Mouse (Mus musculus): ENCODE measurements around the gene Hcrtr1. TPM values are rescaled to one million over a fixed set of nuclear protein-coding genes. Genes with fewer than 3 reads are reported as not detected.

The Hcrtr1 gene
- polyA plus RNA-seq, 1 experiment: 0.66 TPM

DNA sequence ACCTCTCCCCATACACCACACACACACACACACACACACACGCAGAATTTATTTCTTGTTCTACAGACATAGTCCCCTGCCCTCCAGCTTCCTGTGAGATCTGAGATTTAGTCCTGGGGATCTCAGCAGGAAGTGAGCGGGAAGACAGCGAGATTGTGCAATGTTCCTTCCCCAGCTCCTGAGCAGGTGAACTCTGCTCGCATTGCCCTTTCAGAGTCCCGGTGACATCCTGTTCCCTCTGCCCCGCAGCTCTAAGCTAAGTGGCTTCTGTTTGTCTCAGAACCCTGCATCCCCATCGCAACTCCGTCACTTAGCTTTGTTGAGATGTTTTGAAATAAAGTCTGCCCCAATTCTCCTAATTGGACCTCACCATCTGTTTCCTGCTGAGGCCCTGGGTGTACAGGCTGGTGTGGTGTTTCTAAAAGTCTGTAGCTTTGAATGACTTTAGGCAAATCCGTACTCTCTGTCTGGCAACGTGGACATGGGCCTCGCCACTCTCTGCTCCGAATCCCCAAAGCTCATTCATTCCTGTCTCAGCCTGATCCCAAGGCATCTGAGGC lies 17.7 kb upstream of the Hcrtr1 start:
- H3K4me1 ChIP-seq (ENCODE audit: control insufficient read depth, insufficient read depth, low read length): no peaks in the 10 kb centered on the region
- WGBS: 54% methylated on average over 12 of the region's 12 CpGs
- no peak for DNase-seq
- TF ChIP-seq CTCF (IDR thresholded peaks at IDR 0.05; ENCODE audit: insufficient read depth, low read length): no peak
- no peak for TF ChIP-seq POLR2A (IDR thresholded peaks at IDR 0.05; ENCODE audit: borderline replicate concordance, extremely low read depth, low read depth, low read length)
- H3K4me3 ChIP-seq (replicated peaks; ENCODE audit: extremely low read depth, low read depth, low read length): no peak overlapping the region

DNA sequence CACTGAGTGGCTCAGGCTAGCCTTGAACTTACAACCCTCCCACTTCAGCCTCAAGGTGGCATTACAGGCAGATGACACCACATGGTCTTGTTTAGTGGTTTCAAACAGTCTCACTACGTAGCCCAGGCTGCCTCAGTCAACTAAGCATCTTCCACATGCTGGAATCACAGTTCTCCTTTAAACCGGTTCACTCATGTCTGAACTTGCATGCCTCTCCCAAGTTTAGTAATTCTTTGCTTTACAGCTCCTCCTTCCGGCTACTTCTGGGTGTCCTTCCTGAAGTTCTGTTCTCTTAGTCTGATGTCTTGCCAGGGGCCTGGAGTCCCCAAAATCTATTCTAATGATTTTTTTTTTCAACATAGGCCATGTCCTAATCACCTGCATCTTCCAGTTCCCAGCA lies 15.1 kb upstream of the Hcrtr1 start:
- Histone ChIP-seq H3K4me1 (ENCODE audit: control insufficient read depth, insufficient read depth, low read length) (no peaks in the 10 kb centered on the region), H3K4me3 (replicated peaks; ENCODE audit: extremely low read depth, low read depth, low read length) (no peak overlapping the region)
- TF ChIP-seq POLR2A (IDR thresholded peaks at IDR 0.05; ENCODE audit: borderline replicate concordance, extremely low read depth, low read depth, low read length): no peak
- TF ChIP-seq CTCF (IDR thresholded peaks at IDR 0.05; ENCODE audit: insufficient read depth, low read length): no peak
- DNase-seq: no peak
- 77% methylated on average over 3 of the region's 3 CpGs for WGBS

DNA sequence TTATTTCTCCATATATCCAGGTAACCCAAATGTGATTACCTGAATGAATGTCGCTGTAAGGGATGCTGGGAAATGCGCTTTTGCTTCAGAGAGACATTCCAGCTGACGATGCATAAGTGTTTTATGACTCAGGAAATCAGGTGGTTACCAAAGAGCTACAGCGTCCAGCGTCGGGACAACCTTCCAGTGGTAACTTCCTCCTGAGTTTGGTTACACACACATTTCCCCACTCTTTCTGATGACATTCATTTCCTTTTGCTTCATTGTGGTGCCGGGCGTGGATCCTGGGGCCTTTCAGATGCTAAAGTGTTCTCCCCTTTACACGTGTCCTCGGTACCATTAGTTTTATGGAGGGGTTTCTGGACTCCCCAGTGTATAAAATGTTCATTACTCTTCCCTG lies 9.2 kb upstream of the Hcrtr1 start:
- Histone ChIP-seq H3K4me1 (ENCODE audit: control insufficient read depth, insufficient read depth, low read length) (no peaks in the 10 kb centered on the region), H3K4me3 (replicated peaks; ENCODE audit: extremely low read depth, low read depth, low read length) (no peak overlapping the region)
- DNase-seq: no peak
- 39% methylated on average over 10 of the region's 10 CpGs for WGBS
- no peak for TF ChIP-seq POLR2A (IDR thresholded peaks at IDR 0.05; ENCODE audit: borderline replicate concordance, extremely low read depth, low read depth, low read length)
- TF ChIP-seq CTCF (IDR thresholded peaks at IDR 0.05; ENCODE audit: insufficient read depth, low read length): no peak

DNA sequence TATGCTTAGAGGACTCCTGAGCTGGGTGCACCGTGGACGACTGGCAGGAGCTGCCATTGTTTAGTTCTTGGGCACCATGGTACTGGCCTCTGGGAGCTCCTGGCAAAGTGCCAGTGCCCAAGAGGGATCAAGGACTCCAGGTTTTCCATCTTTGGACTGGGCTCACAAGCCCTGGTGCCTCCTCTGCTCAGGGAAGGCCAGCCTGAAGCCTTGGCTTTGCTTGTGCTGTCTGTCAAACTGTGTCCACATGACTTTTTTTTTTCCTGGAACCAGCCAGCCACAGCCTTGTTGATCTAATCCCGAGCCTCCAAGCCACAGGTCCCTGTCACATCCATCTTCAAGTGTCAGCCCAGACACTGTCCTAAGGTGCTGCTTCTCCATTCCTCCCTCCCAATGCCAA lies 2.6 kb upstream of the Hcrtr1 start:
- 47% methylated on average over 3 of the region's 3 CpGs for WGBS
- no peak for DNase-seq
- no peak overlapping the region for H3K4me3 ChIP-seq (replicated peaks; ENCODE audit: extremely low read depth, low read depth, low read length)
- H3K4me1 ChIP-seq (ENCODE audit: control insufficient read depth, insufficient read depth, low read length): peaks cover 6% of the 10 kb centered on the region; the same call in 1 of the 2 replicates
- TF ChIP-seq POLR2A (IDR thresholded peaks at IDR 0.05; ENCODE audit: borderline replicate concordance, extremely low read depth, low read depth, low read length): no peak
- TF ChIP-seq CTCF (IDR thresholded peaks at IDR 0.05; ENCODE audit: insufficient read depth, low read length): no peak

DNA sequence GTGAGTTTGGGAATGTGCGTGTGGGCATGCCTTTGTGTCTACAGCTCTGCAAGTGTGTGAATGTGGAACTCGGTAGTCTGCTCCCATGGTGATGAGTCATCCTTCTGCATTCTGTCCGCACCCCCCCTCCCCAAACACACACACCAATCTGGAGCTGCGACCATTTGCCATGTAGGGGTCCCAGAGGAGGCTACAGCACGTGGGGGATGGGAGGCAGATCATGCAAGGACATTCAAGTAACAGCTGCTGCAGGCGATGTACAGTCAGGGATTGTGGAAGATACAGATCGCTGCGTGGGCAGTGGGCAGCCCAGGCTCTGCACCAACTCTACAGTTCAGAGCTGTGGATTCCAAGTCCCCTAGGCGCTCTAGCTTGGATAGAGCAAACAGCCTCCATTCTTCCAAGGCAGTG lies 1.8 kb upstream of the Hcrtr1 start:
- TF ChIP-seq POLR2A (IDR thresholded peaks at IDR 0.05; ENCODE audit: borderline replicate concordance, extremely low read depth, low read depth, low read length): no peak
- no peak for TF ChIP-seq CTCF (IDR thresholded peaks at IDR 0.05; ENCODE audit: insufficient read depth, low read length)
- WGBS: 58% methylated on average over 9 of the region's 9 CpGs
- no peak overlapping the region for H3K4me3 ChIP-seq (replicated peaks; ENCODE audit: extremely low read depth, low read depth, low read length)
- no peak for DNase-seq
- H3K4me1 ChIP-seq (ENCODE audit: control insufficient read depth, insufficient read depth, low read length): peaks cover 6% of the 10 kb centered on the region; the same call in 1 of the 2 replicates

DNA sequence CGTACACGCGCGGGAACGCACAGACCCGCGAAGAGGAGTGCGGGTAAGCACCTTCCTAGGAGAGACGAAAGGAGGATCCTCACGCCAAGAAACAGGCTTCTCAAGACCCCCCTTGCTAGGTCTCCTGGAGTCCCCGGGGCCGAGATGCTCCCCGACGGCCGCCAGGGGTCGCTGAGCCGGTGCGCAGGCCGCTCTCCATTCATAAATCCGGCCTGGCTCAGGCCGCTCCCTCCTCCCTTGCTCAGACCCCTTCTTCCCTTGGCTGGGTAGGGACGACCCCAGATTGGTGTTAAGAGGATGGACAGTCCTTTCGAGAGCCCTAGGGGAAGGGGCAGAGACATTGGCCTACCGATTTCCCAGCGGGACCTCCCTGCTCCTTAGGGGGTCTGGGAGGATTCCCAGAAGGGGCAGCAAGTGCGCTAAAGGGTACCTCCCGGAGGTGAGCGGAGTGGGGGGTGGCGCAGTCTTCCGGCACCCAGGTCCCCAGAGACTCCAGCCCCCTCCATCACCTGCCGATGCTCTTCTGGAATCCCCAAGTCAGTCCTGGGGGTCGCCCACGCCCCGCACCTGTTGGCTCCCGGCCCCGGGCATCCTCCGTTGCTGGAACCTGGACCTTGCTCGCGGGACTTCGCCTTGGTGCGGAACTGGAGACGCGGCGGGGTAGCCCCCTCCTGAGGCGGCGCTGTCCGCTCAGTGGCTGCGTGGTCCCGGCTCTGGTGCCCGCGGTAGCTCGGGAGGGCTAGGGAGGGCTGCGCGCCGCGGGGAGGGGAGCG lies 532 bp downstream of the Hcrtr1 start:
- H3K4me1 ChIP-seq (ENCODE audit: control insufficient read depth, insufficient read depth, low read length): peaks cover 6% of the 10 kb centered on the region; the same call in 1 of the 2 replicates
- WGBS: 1% methylated on average over 57 of the region's 57 CpGs
- TF ChIP-seq CTCF (IDR thresholded peaks at IDR 0.05; ENCODE audit: insufficient read depth, low read length) (peak; percentile 46), POLR2A (IDR thresholded peaks at IDR 0.05; ENCODE audit: borderline replicate concordance, extremely low read depth, low read depth, low read length) (no peak)
- DNase-seq: peak; percentile 80
- H3K4me3 ChIP-seq (replicated peaks; ENCODE audit: extremely low read depth, low read depth, low read length): no peak overlapping the region

DNA sequence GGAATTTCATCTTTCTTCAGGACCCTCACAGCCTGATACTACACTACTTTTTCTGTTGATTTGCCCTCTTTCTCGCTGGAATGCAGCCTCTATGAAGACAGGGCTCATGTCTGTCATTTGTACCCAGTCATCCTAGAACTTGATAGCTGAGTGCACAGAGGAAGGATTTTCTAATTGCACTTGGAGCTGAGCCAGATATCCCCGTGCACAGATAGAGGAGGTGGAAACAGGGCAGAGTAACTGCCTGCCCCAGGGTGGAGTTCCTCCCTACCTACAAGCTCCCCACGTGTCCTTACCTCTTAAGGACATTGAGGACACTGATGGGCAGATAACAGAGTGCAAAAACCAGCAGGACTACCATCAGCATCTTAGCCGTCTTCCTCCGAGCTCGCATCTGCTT lies 5.8 kb downstream of the Hcrtr1 start:
- H3K4me3 ChIP-seq (replicated peaks; ENCODE audit: extremely low read depth, low read depth, low read length): no peak overlapping the region

DNA sequence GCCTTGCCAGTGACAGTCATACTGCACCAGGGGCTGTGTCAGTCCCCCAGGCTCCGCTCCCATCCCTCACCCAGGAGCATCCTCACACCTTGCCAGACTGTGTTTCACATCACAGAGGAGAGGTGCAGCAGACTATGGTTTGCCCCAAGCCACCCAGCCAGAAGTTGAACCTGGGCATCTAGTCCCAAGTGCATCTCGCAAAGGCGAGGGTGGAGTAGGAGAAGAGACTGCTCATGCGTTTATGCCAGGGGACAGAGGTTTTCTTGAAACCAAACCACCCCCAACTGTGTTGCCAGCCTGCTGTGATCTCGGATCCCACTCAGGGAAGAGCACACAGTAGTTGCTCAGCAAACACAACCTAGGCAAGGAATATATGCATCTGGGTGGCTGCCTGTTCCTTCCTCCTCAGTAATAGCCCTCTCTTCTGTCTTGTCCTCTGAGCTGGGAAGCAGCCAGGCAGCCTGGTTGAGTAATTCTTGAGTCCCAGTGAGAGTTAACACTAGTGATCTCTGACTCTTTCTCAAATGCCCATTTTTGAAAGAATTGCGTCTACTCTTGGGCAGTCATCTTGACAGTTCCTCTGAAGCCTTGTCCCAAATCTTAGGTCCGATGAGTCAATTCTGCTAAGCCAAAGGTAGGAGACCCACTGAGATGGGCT lies 7.6 kb downstream of the Hcrtr1 start:
- H3K4me3 ChIP-seq (replicated peaks; ENCODE audit: extremely low read depth, low read depth, low read length): no peak overlapping the region
- WGBS: 87% methylated on average over 7 of the region's 7 CpGs
- DNase-seq: no peak
- H3K4me1 ChIP-seq (ENCODE audit: control insufficient read depth, insufficient read depth, low read length): no peaks in the 10 kb centered on the region
- TF ChIP-seq POLR2A (IDR thresholded peaks at IDR 0.05; ENCODE audit: borderline replicate concordance, extremely low read depth, low read depth, low read length) (no peak), CTCF (IDR thresholded peaks at IDR 0.05; ENCODE audit: insufficient read depth, low read length) (no peak)

More for the DNA sequence above, 5.8 kb downstream of the Hcrtr1 start:
- DNase-seq: no peak
- peaks cover 4% of the 10 kb centered on the region; the same call in 1 of the 2 replicates for H3K4me1 ChIP-seq (ENCODE audit: control insufficient read depth, insufficient read depth, low read length)
- TF ChIP-seq CTCF (IDR thresholded peaks at IDR 0.05; ENCODE audit: insufficient read depth, low read length): no peak
- no peak for TF ChIP-seq POLR2A (IDR thresholded peaks at IDR 0.05; ENCODE audit: borderline replicate concordance, extremely low read depth, low read depth, low read length)
- 64% methylated on average over 6 of the region's 6 CpGs for WGBS

DNA sequence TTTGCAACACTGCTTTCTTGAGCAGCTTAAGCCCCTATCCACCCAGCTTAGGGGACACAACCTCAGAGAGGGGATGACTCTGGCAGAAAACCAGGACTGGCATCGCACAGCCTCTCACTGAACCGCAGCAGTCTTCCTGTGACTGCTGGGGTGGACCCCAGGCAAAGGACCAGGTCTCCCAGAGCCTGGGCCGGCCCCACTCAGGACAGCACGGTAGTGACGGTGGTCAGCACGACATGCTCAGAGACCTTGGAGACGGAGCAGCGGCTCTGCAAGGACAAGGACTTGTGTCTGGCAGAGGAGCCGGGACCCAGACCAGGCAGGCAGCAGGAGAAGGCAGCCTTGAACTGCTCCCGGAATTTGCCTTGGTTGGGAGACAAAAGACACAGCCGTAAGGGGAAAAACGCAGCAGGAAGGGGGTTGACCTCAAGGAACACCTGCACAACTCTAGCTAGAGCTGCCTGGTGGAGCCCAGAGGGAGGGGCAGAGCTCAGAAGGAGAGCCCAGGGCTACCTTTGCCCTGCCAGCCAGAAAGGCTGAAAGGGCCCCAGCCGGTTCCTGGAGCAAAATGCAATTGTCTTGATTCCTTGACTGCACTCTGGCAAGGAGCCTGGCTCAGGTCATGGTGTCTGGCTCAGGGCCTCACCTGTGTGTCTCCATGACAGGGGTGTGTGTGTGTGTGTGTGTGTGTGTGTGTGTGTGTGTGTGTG lies 8.4 kb downstream of the Hcrtr1 start:
- TF ChIP-seq POLR2A (IDR thresholded peaks at IDR 0.05; ENCODE audit: borderline replicate concordance, extremely low read depth, low read depth, low read length) (no peak), CTCF (IDR thresholded peaks at IDR 0.05; ENCODE audit: insufficient read depth, low read length) (no peak)
- no peak for DNase-seq
- no peak overlapping the region for H3K4me3 ChIP-seq (replicated peaks; ENCODE audit: extremely low read depth, low read depth, low read length)
- no peaks in the 10 kb centered on the region for H3K4me1 ChIP-seq (ENCODE audit: control insufficient read depth, insufficient read depth, low read length)
- WGBS: 58% methylated on average over 13 of the region's 13 CpGs

Measured in lung, adult 2 months (tissue).